Mouse (Mus musculus): Measurements from ENCODE around the gene Mylk4.

Mylk4 gene

GRCm38 (mm10) chr13:32797085-32797484 lies 13.3 kb upstream of the Mylk4 start:
- no peak for DNase-seq (ENCODE audit: low read depth)

GRCm38 (mm10) chr13:32795166-32795565 lies 11.4 kb upstream of the Mylk4 start:
- no peak for DNase-seq (ENCODE audit: low read depth)

GRCm38 (mm10) chr13:32794619-32795018 lies 10.9 kb upstream of the Mylk4 start:
- DNase-seq (ENCODE audit: low read depth) = no peak

- no peak for DNase-seq (ENCODE audit: low read depth)
Measured at GRCm38 (mm10) chr13:32789781-32790180, 6.0 kb upstream of the Mylk4 start.

GRCm38 (mm10) chr13:32787584-32787983 lies 3.8 kb upstream of the Mylk4 start:
- no peak for DNase-seq (ENCODE audit: low read depth)

- DNase-seq (ENCODE audit: low read depth) = no peak
Measured at GRCm38 (mm10) chr13:32783055-32783454, 699 bp downstream of the Mylk4 start.

- no peak for DNase-seq (ENCODE audit: low read depth)
Measured at GRCm38 (mm10) chr13:32778861-32779260, 4.9 kb downstream of the Mylk4 start.

- DNase-seq (ENCODE audit: low read depth) = no peak
Measured at GRCm38 (mm10) chr13:32776350-32776749, 7.4 kb downstream of the Mylk4 start.

GRCm38 (mm10) chr13:32775889-32776288 lies 7.9 kb downstream of the Mylk4 start:
- no peak for DNase-seq (ENCODE audit: low read depth)

GRCm38 (mm10) chr13:32769960-32770359 lies 13.8 kb downstream of the Mylk4 start:
- DNase-seq (ENCODE audit: low read depth) = no peak

GRCm38 (mm10) chr13:32768104-32768503 lies 15.7 kb downstream of the Mylk4 start:
- DNase-seq (ENCODE audit: low read depth) = peak; percentile 17

GRCm38 (mm10) chr13:32764448-32764847 lies 19.3 kb downstream of the Mylk4 start:
- DNase-seq (ENCODE audit: low read depth) = no peak

GRCm38 (mm10) chr13:32763141-32763540 lies 20.6 kb downstream of the Mylk4 start:
- no peak for DNase-seq (ENCODE audit: low read depth)

- DNase-seq (ENCODE audit: low read depth) = no peak
Measured at GRCm38 (mm10) chr13:32760795-32761194, 23.0 kb downstream of the Mylk4 start.

GRCm38 (mm10) chr13:32759036-32759435 lies 24.7 kb downstream of the Mylk4 start:
- no peak for DNase-seq (ENCODE audit: low read depth)

- DNase-seq (ENCODE audit: low read depth) = no peak
Measured at GRCm38 (mm10) chr13:32752066-32752657, 31.6 kb downstream of the Mylk4 start.

- no peak for DNase-seq (ENCODE audit: low read depth)
Measured at GRCm38 (mm10) chr13:32750507-32750906, 33.2 kb downstream of the Mylk4 start.

- DNase-seq (ENCODE audit: low read depth) = no peak
Measured at GRCm38 (mm10) chr13:32748421-32748820, 35.3 kb downstream of the Mylk4 start.

GRCm38 (mm10) chr13:32741161-32741560 lies 42.6 kb downstream of the Mylk4 start:
- no peak for DNase-seq (ENCODE audit: low read depth)

GRCm38 (mm10) chr13:32731283-32731682 lies 52.5 kb downstream of the Mylk4 start:
- DNase-seq (ENCODE audit: low read depth) = no peak

- DNase-seq (ENCODE audit: low read depth) = no peak
Measured at GRCm38 (mm10) chr13:32724606-32725005, 59.1 kb downstream of the Mylk4 start.

GRCm38 (mm10) chr13:32721717-32722116 lies 62.0 kb downstream of the Mylk4 start:
- no peak for DNase-seq (ENCODE audit: low read depth)

GRCm38 (mm10) chr13:32719284-32719683 lies 64.5 kb downstream of the Mylk4 start:
- no peak for DNase-seq (ENCODE audit: low read depth)

GRCm38 (mm10) chr13:32717709-32718108 lies 66.0 kb downstream of the Mylk4 start:
- DNase-seq (ENCODE audit: low read depth) = no peak

GRCm38 (mm10) chr13:32712568-32712967 lies 71.2 kb downstream of the Mylk4 start:
- no peak for DNase-seq (ENCODE audit: low read depth)

Measured in c-Kit-positive CD71-positive TER-119-negative erythroid progenitor cells, embryonic 14.5 days (primary cell).